Mouse (Mus musculus): ENCODE results near the gene Rtkn2. TPM values are rescaled to one million over a fixed set of nuclear protein-coding genes. Genes with fewer than 3 reads are reported as not detected.
A peak's percentile ranks its signal among the peaks of the same experiment; 100 is the strongest.

The Rtkn2 gene
- polyA plus RNA-seq, 1 experiment from 2014 or later = 7.4 TPM

DNA sequence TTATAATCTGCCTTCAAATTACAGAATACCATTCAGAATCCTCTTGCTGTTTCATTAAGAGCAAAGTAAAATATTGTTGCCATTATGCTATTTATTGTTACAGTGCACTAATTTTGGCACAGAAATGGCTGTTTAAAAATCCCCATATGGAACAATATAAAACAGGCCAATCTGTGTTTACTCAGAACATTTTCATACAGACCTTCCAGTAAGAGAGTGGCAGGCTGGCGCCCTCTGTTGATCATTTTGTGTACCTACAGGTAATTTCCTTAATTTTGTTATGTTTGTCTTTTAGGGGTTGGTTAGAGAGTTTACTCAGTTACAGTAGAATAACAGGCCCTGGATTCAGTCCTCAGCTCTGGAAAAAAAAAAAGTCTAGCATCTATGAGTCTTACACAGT is 16.8 kb downstream of the Rtkn2 start:
- Histone ChIP-seq H3K4me2 (no peak overlapping the region), H3K27ac (ENCODE audit: poor library complexity, severe bottlenecking) (no peak overlapping the region), H3K9me3 (replicated peaks) (0 out of 2 replicates have a peak, but pooled peaks cover 7% of the 10 kb centered on the region), H3K4me1 (replicated peaks) (peaks cover 9% of the 10 kb centered on the region; the same call in 1 of the 2 replicates), H3K27me3 (replicated peaks) (no peaks in the 10 kb centered on the region), H3K4me3 (no peak overlapping the region), H3K36me3 (peaks cover 13% of the 10 kb centered on the region), H3K9ac (no peak overlapping the region)
- whole genome bisulfite sequencing = 2% methylated on average over 1 of the region's 1 CpGs
- ATAC-seq (ENCODE audit: insufficient number of reproducible peaks, low FRiP score) = no peak

DNA sequence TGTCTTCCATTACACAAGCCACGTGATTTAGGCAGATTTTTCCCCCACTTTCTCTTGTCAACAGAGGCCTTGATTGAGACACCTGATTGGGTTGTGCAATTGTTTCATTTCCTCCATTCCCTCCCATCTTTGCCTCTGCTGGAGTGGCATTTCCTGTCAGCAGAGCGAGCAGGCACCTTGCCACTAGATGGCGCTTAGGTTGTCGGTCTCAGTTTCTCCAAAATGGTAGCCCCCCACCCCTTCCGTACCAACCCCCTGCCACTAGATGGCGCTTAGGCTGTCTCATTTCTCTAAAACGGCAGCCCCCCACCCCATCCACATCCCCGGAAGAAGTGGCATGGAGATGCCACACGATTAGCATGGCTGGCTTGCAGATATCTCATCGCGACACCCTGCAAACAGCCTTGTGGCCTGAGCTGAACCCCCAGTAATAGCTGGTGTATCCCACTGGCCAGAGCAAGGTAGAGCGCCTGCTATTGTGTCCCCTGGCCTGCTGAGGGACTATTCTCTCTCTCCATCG is 18.8 kb downstream of the Rtkn2 start:
- Histone ChIP-seq H3K4me2 (peak overlapping the region; percentile 38), H3K4me1 (replicated peaks) (peaks cover 9% of the 10 kb centered on the region; the same call in 1 of the 2 replicates), H3K36me3 (0 out of 2 replicates have a peak, but pooled peaks cover 3% of the 10 kb centered on the region), H3K9ac (no peak overlapping the region), H3K27ac (ENCODE audit: poor library complexity, severe bottlenecking) (no peak overlapping the region), H3K4me3 (no peak overlapping the region), H3K9me3 (replicated peaks) (no peaks in the 10 kb centered on the region), H3K27me3 (replicated peaks) (no peaks in the 10 kb centered on the region)
- ATAC-seq (ENCODE audit: insufficient number of reproducible peaks, low FRiP score) = 0 out of 2 replicates have a peak, but pooled peaks have one; percentile 6
- WGBS = 31% methylated on average over 13 of the region's 13 CpGs

- Histone ChIP-seq H3K27ac (ENCODE audit: poor library complexity, severe bottlenecking) (no peak overlapping the region), H3K4me1 (replicated peaks) (peaks cover 12% of the 10 kb centered on the region; the same call in 1 of the 2 replicates), H3K4me3 (no peak overlapping the region), H3K36me3 (0 out of 2 replicates have a peak, but pooled peaks cover 3% of the 10 kb centered on the region), H3K9me3 (replicated peaks) (no peaks in the 10 kb centered on the region), H3K9ac (no peak overlapping the region), H3K4me2 (no peak overlapping the region), H3K27me3 (replicated peaks) (no peaks in the 10 kb centered on the region)
- 84% methylated on average over 10 of the region's 10 CpGs for WGBS
- ATAC-seq (ENCODE audit: insufficient number of reproducible peaks, low FRiP score) = no peak
Measured at GRCm38 (mm10) chr10:67999170-67999569, 19.8 kb downstream of the Rtkn2 start.

DNA sequence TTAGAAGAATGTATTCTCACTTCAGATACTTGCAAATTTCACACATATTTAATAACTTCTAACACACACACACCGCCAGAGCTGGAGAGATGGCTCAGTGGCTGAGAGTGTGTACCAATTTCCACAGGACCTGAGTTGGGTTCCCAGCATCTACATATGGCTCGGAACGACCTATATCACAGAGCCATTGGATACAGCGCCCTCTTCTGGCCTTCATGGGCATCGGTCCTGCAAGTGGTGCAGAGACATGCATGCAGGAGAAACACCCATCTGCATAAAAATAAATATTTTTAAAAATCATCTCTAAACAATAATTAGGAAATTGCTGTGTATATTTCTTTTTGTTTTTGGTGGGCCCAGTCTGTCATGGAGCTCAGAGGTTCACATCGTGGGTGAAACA is 22.1 kb downstream of the Rtkn2 start:
- Histone ChIP-seq H3K9me3 (replicated peaks) (no peaks in the 10 kb centered on the region), H3K4me2 (no peak overlapping the region), H3K27me3 (replicated peaks) (no peaks in the 10 kb centered on the region), H3K4me3 (no peak overlapping the region), H3K4me1 (replicated peaks) (peaks cover 18% of the 10 kb centered on the region), H3K27ac (ENCODE audit: poor library complexity, severe bottlenecking) (no peak overlapping the region), H3K36me3 (0 out of 2 replicates have a peak, but pooled peaks cover 3% of the 10 kb centered on the region), H3K9ac (no peak overlapping the region)
- no peak for ATAC-seq (ENCODE audit: insufficient number of reproducible peaks, low FRiP score)
- WGBS = 84% methylated on average over 6 of the region's 6 CpGs

DNA sequence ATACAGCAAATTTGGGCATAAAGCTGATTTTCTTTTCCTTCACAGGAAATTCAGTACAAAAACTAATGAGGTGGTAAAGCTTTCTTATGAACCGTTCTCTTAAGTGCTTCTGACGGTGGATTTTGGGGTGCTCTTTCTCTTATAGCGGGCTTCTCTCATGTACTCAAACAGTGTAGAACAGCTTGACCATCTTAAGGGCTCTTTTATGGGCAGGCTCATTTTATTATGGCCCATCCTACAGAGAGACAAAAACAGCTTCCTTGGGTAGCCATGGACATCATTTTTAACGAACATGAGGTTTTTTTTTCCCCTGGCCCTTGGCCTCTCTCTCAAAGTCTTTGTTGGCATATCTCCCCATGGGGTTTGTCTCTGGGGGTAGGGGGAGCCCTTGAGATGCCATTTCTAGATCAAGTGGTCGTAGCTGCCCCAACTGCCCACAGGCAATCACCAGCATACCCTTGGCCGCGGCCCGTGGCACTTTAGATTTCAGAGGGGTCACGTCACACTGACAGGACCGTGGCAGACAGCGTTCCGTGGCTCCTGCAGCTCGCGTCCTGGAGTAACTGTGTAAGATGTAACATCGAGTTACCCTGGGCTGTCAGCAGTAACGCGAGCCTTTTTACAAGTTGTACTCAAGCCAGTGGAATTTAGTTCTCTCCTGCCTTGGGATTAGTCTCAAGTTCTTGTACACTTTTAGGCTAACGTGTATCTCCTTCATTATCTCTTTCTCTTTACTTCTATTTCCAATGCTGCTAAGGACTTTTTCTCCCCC is 24.5 kb downstream of the Rtkn2 start:
- WGBS = 72% methylated on average over 18 of the region's 18 CpGs
- no peak overlapping the region for H3K9ac ChIP-seq
- H3K9me3 ChIP-seq (replicated peaks) = no peaks in the 10 kb centered on the region
- no peak overlapping the region for H3K4me3 ChIP-seq
- ATAC-seq (ENCODE audit: insufficient number of reproducible peaks, low FRiP score) = no peak
- H3K36me3 ChIP-seq = 0 out of 2 replicates have a peak, but pooled peaks cover 3% of the 10 kb centered on the region
- H3K4me2 ChIP-seq = peak overlapping the region; percentile 33; the same call in 1 of the 2 replicates
- no peaks in the 10 kb centered on the region for H3K27me3 ChIP-seq (replicated peaks)
- H3K27ac ChIP-seq (ENCODE audit: poor library complexity, severe bottlenecking) = no peak overlapping the region
- H3K4me1 ChIP-seq (replicated peaks) = peaks cover 16% of the 10 kb centered on the region

- Histone ChIP-seq H3K9ac (no peak overlapping the region), H3K4me3 (no peak overlapping the region), H3K27ac (ENCODE audit: poor library complexity, severe bottlenecking) (no peak overlapping the region), H3K27me3 (replicated peaks) (no peaks in the 10 kb centered on the region), H3K4me1 (replicated peaks) (peaks cover 22% of the 10 kb centered on the region), H3K4me2 (no peak overlapping the region), H3K9me3 (replicated peaks) (no peaks in the 10 kb centered on the region), H3K36me3 (0 out of 2 replicates have a peak, but pooled peaks cover 3% of the 10 kb centered on the region)
- WGBS = 62% methylated on average over 17 of the region's 17 CpGs
- ATAC-seq (ENCODE audit: insufficient number of reproducible peaks, low FRiP score) = no peak
Measured at GRCm38 (mm10) chr10:68005404-68005803, 26.0 kb downstream of the Rtkn2 start.

DNA sequence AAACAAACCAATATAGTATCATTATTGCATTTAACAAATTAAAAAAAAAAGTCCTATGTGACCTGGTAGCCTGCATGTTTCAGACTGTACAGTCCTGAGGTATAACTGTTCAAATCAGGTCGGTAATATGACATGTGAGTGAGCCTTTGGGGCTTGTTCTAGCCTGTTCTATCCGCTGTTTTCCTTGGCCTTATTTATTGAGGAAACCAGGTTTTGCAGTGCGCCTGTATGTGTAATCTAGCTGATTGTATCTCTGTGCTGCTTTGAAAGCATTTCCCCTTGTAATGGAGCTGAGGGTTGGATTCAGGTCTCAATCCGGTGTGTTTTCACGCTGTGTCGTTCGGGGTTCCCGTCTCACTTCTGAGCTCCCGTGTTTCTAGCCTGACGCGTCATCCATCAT is 27.1 kb downstream of the Rtkn2 start:
- 83% methylated on average over 11 of the region's 11 CpGs for WGBS
- ATAC-seq (ENCODE audit: insufficient number of reproducible peaks, low FRiP score) = no peak
- no peaks in the 10 kb centered on the region for H3K27me3 ChIP-seq (replicated peaks)
- H3K4me3 ChIP-seq = no peak overlapping the region
- peaks cover 22% of the 10 kb centered on the region for H3K4me1 ChIP-seq (replicated peaks)
- no peak overlapping the region for H3K4me2 ChIP-seq
- no peak overlapping the region for H3K9ac ChIP-seq
- no peaks in the 10 kb centered on the region for H3K9me3 ChIP-seq (replicated peaks)
- no peak overlapping the region for H3K27ac ChIP-seq (ENCODE audit: poor library complexity, severe bottlenecking)
- H3K36me3 ChIP-seq = peaks cover 9% of the 10 kb centered on the region

- H3K4me1 ChIP-seq (replicated peaks) = peaks cover 22% of the 10 kb centered on the region
- H3K9ac ChIP-seq = no peak overlapping the region
- no peaks in the 10 kb centered on the region for H3K27me3 ChIP-seq (replicated peaks)
- no peak overlapping the region for H3K4me3 ChIP-seq
- H3K27ac ChIP-seq (ENCODE audit: poor library complexity, severe bottlenecking) = no peak overlapping the region
- H3K36me3 ChIP-seq = peaks cover 15% of the 10 kb centered on the region
- H3K9me3 ChIP-seq (replicated peaks) = peaks cover 6% of the 10 kb centered on the region
- no peak for ATAC-seq (ENCODE audit: insufficient number of reproducible peaks, low FRiP score)
- no peak overlapping the region for H3K4me2 ChIP-seq
- WGBS = 84% methylated on average over 6 of the region's 6 CpGs
Measured at GRCm38 (mm10) chr10:68007103-68007502, 27.7 kb downstream of the Rtkn2 start.

- Histone ChIP-seq H3K9me3 (replicated peaks) (peaks cover 9% of the 10 kb centered on the region), H3K4me3 (no peak overlapping the region), H3K27ac (ENCODE audit: poor library complexity, severe bottlenecking) (no peak overlapping the region), H3K36me3 (peaks cover 21% of the 10 kb centered on the region), H3K9ac (no peak overlapping the region), H3K4me1 (replicated peaks) (peaks cover 22% of the 10 kb centered on the region), H3K27me3 (replicated peaks) (no peaks in the 10 kb centered on the region), H3K4me2 (no peak overlapping the region)
- ATAC-seq (ENCODE audit: insufficient number of reproducible peaks, low FRiP score) = no peak
- 51% methylated on average over 13 of the region's 13 CpGs for WGBS
Measured at GRCm38 (mm10) chr10:68008198-68008955, 29.0 kb downstream of the Rtkn2 start.

- peaks cover 21% of the 10 kb centered on the region for H3K36me3 ChIP-seq
- H3K4me2 ChIP-seq = no peak overlapping the region
- no peak overlapping the region for H3K4me3 ChIP-seq
- H3K4me1 ChIP-seq (replicated peaks) = peaks cover 22% of the 10 kb centered on the region
- H3K9ac ChIP-seq = no peak overlapping the region
- no peaks in the 10 kb centered on the region for H3K27me3 ChIP-seq (replicated peaks)
- peaks cover 9% of the 10 kb centered on the region for H3K9me3 ChIP-seq (replicated peaks)
- WGBS = 84% methylated on average over 9 of the region's 9 CpGs
- no peak overlapping the region for H3K27ac ChIP-seq (ENCODE audit: poor library complexity, severe bottlenecking)
- ATAC-seq (ENCODE audit: insufficient number of reproducible peaks, low FRiP score) = no peak
Measured at GRCm38 (mm10) chr10:68009301-68009700, 29.9 kb downstream of the Rtkn2 start.

GRCm38 (mm10) chr10:68009867-68010266 is 30.5 kb downstream of the Rtkn2 start:
- no peak for ATAC-seq (ENCODE audit: insufficient number of reproducible peaks, low FRiP score)
- WGBS = 84% methylated on average over 7 of the region's 7 CpGs
- Histone ChIP-seq H3K36me3 (peaks cover 21% of the 10 kb centered on the region), H3K27ac (ENCODE audit: poor library complexity, severe bottlenecking) (no peak overlapping the region), H3K4me3 (no peak overlapping the region), H3K4me1 (replicated peaks) (peaks cover 21% of the 10 kb centered on the region), H3K9ac (no peak overlapping the region), H3K9me3 (replicated peaks) (peaks cover 9% of the 10 kb centered on the region), H3K4me2 (no peak overlapping the region), H3K27me3 (replicated peaks) (no peaks in the 10 kb centered on the region)
